Mouse (Mus musculus): ENCODE results near the gene Chst10.

DNA sequence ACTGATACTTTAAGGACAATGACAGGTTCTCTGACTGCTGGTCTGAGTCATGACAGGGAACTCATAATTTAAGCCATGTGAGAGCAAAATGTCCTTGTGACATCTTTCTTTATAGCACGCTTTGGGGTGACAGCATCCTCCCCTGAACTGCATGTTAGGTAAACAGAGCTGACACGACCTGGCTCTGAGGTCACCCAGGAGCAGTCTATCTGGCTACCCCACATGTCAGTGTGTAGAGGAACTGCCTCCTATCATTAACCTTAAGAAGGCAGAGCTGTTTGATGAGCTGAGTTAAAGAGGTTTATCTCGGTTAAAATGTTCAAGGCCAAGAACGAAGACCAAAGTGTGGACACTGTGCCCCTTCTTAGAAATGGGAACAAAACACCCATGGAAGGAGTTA is 16.6 kb downstream of the Chst10 start:
- TF ChIP-seq CTCF (IDR thresholded peaks at IDR 0.05; ENCODE audit: low read depth) = no peak
- no peak for TF ChIP-seq EP300 (optimal IDR thresholded peaks at IDR 0.05)
